Mouse (Mus musculus) lung, postnatal 4 days (tissue): ENCODE data around the gene Gzmd.
"Not testable (repeated sequence)": the region's sequence is repeated elsewhere in the genome, so short reads cannot be mapped to it uniquely, and the experiment has no call there.

Source experiments
- DNase-seq, 2 experiments: peaks; one replicate each; pipeline ENCODE4 v3.0.0; 2021

Gzmd gene

DNA sequence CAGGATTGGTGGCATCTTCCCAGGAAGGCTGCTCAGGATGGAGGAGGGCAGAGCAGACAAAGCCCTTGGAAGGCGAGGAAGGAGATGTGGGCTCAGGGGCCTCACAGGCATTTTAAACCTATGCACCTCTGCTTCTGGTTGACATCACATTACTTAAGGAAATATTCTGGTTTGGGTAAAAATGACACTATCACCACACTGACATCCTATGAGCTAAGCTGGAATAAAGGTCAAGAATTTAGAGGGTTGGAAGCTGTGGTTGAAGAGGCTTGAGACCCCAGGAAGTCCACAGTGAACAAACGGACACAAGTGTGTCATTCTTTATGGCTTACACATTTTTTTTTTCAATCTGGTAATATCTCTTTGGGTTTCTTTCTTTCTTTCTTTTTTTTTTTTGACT is at the start of gene Gzmd:
Gene Gzmd (minus strand): TSS at position 101 of the 400 bp plus-strand sequence.
- not testable (repeated sequence) for DNase-seq

DNA sequence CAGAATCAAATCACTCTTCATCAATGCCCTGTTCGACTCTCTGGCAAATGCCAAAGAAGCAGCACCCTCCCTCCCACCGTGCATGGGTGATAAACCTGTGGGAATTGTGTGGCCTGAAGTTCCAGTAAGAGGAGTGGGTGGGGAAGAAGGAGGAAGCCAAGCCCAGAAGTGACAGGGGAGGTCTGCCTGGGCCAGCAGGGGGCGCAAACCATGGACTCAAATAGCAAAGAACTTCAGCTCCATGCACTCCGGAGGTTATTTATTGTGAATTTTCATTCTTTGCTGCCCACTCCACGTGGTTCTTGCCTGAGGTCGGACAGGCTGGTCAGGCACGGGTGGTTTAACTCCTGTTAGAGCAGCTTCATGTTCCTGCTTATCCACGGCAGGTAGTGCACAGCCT is 45.2 kb upstream of the Gzmd start:
- peak; percentile 26 to 44 for DNase-seq

DNA sequence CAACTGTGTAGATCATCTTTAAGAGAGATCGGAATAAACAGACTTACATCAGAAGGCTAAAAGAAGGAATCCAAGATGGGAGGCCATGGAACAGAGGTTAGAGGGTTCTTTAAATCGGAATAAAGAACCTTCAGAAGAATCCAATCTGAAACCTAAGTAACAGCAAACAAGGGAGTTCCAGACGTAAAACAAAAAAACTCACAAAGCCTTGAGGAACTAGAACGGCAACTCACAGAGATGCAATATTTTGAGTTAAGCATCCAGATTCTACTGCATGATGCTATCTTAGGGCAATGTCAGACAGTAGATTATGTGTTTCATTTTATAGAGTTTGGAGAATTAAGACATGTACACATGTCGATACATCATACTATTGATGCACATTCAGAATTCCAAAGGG is 42.1 kb upstream of the Gzmd start, which contains the start of gene Gzmn:
Gene Gzmn (minus strand): TSS at position 101 of the 400 bp plus-strand sequence.
- no peak for DNase-seq

DNA sequence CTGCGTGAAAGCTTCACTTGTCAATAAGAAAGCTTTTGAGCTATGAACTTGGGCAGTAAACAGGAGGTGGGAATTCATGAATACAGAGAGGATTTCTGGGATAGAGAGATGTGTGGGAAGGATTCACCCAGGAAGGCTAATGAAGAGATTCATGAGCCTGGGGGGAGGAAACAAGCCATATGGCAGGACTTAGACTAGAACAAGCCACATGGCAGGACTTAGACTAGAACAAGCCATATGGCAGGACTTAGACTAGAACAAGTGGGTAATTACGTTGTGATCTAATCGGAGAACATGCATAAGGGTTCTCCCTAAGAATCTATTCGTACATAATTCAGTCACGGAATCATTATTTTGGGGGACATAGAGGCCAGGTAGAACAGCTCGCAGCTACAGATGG is 41.0 kb upstream of the Gzmd start:
- DNase-seq = no peak

DNA sequence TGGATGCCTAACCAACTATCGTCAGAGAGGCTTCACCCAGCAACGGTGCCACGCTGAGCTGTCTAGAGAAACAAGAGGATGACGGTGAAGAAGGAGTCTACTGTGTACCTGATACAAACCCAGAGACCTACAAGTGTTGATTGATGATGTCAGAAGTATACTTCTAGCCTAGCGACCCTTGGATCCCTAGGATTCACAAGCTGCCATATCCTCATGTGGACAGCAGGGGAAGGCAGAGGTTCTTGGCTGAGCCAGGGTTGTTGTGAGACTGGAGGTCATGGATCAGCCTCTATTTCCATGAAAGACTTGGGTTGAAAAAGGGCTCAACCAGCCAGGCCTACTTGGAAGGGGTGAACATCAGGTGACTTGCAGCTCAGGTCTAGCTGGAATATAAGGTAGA is 40.3 kb upstream of the Gzmd start:
- DNase-seq = no peak

DNA sequence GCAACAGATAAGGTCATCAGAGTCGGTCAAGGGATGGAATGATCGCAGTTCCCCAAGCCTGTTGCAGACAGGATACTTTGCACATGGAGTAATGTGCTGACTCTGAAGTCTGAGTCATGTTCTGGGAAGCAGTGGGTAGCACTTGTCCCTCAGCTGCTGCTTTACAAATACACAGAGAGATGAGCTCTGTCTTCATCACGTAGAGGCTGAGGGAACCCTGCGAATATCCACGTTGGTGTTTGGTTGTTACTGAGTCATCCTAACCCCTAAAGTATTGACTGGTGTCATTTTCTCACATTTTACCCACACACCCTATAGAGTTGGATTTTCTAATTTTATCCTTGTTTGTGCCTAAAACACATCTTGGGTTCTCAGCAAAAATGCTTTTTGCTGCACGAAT is 35.6 kb upstream of the Gzmd start:
- no peak for DNase-seq

DNA sequence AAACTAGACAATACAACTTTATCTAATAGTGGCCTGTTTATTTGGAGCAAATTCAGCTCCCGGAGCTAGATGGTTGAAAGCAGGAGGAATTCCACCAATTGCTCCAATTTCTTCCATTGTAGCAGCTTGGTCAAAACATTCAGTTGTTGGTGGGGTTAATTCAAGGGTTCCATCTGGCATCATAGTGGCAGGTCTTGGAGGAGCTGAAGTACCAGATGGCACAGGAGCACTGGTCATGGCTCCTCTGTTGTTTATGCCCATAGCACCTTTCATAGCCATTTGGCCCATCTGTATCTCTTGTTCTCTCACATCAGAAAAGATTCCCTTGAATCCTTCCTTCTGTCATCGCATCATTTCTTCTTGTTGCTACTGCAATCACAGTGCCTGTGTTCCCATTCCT is 29.7 kb upstream of the Gzmd start:
- DNase-seq = peak in 1 of 2 experiments; percentile 0

DNA sequence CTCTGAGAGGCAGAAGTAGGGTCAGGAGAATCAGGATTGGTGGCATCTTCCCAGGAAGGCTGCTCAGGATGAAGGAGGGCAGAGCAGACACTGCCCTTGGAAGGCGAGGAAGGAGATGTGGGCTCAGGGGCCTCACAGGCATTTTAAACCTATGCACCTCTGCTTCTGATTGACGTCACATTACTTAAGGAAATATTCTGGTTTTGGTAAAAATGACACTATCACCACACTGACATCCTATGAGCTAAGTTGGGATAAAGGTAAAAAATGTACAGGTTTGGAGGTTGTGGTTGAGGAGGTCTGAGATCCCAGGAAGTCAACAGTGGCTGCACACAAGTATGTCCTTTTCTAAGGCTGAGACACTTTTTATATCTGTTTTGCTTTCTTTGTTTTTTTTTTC is 27.1 kb upstream of the Gzmd start, which contains the start of gene Gzmg:
Gene Gzmg (minus strand): TSS at position 101 of the 400 bp plus-strand sequence.
- not testable (repeated sequence) for DNase-seq

DNA sequence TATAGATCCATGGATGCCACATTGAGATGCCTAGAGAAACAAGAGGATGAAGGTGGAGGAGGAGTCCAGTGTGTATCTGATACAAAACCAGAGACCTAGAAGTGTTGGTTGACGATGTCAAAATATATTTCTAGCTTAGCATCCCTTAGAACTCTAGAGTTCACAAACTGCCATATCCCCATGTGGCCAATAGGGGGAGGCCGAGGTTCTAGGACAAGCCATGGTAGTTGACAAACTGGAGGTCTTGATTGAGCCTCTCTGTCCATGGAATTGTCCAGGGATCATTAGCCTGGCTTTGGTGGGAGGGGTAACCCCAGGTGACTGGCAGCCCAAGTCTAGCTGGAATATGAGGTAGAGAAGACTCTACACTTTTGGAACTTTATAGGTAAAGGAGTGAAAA is 22.9 kb upstream of the Gzmd start:
- DNase-seq = peak in 1 of 2 experiments; percentile 2

DNA sequence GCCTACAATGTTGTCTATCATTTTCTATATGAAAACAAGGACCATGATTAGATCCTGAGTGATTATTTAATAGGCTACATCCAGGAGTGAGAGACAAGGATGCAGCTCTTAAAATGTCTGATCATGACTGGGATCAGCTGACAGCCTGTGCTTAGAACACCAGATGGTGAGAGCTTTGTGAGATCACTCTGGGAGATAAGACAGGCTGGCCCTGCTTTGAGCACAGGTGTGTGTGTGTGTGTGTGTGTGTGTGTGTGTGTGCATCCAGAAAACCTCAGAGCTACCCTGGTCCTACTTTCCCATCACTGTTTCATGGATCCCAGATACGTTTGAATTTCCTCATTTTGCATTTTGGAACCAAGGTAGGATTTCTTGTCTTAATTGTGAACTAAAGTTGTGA is 1.3 kb upstream of the Gzmd start:
- not testable (repeated sequence) for DNase-seq

DNA sequence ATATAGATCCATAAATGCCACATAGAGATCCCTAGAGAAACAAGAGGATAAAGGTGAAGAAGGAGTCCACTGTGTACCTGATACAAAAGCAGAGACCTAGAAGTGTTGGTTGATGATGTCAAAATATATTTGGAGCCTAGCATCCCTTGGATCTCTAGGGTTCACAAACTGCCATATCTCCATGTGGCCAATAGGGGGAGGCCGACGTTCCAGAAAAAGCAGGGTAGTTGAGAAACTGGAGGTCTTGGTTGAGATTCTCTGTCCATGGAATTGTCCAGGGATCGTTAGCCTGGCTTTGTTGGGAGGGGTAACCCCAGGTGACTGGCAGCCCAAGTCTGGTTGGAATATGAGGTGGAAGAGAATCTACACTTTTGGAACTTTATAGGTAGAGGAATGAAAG is 4.1 kb downstream of the Gzmd start:
- DNase-seq = no peak

DNA sequence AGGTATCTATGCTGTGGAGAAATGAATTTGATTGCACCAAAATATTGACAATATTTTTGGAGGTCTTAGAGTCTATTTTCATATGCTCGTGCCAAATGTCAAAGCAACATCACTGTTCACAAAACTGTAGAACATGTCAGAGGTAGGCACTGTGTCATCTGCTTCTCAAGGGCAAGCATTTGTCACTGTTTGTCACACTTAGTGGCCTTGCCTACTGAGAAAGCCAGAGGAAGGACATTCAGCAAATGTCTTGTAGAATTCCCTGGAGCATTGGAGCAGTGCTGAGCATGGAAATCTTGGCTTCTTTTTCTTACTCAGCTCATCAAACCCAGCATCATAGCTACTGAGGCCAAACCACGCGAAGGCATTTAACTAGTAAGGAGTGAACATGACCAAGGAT is 8.9 kb downstream of the Gzmd start:
- no peak for DNase-seq

DNA sequence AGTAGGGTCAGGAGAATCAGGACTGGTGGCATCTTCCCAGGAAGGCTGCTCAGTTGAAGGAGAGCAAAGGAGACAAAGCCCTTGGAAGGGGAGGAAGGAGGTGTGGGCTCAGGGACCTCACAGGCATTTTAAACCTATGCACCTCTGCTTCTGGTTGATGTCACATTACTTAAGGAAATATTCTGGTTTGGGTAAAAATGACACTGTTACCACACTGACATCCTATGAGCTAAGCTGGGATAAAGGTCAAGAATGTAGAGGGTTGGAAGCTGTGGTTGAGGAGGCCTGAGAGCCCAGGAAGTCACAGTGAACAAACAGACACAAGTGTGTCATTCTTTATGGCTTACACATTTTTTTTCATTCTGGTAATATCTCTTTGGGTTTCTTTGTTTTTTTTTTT is 11.9 kb downstream of the Gzmd start, which contains the start of gene Gzme:
Gene Gzme (minus strand): TSS at position 101 of the 400 bp plus-strand sequence.
- no peak for DNase-seq

DNA sequence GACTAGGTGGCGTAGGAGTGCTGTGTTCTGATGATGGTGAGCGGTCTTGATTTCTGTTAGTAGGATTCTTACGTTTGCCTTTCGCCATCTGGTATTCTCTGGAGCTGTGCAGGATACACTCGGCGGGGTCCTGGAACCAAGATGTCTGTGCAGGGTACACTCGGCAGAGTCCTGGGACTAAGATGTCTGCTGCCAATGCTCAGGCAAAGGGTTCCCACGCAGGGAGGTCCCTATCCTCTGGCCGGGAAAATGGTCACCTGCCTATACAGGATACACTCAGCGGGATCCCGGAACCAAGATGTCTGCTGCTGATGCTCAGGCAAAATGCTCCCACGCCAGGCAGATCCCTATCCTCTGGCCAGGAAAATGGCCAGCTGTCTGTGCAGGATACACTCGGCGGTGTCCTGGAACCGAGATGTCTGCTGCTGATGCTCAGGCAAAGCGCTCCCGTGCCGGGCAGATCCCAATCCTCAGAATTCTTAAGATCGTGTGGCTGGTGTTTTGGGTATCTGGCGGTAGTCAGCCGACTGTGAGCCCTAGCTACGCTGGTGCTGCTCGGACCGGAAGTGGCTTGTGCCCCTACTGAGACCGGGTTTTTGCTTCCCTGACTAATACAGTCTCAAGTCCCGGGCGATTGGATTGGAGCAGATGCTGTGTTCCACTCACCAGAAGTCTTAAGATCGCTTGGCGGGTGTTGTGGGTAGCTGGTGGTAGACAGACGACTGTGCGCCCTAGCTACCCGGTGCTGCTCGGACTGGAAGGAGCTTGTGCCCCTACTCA is 16.7 kb downstream of the Gzmd start:
- DNase-seq = not testable (repeated sequence)

DNA sequence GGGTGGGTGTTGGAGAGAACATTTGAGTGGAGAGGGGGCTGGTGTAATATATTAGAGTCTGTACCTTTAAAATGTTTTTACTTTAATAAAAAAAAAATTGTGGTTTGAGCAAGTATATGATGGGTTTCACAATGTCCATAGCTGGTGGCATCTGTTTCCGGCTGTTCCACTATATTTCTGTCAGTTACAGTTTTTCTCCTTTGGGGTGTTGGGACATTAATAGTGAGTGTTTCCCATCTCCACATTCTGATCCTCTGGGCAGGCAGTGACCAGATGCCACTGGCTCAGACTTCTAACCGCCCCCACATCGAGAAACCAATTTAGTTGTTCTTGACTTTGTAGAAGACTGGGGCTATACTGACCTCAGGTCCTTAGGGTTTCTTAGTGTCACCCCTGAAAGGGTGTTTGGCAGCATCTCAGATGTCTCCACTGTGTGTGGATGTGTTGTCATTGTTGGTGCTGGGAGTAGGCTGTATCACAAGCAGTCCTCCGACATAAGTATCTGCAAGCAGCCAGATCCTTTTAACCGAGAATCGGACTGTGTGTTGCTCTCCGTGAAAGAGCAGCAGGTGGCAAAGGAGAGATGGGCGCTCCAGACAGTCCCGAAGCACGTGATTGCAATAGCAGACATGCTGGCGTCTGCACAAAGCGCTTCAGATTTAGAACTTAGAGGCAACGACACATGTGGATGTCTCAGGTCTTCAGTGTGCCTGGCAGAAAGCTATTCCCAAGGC is 26.8 kb downstream of the Gzmd start:
- no peak for DNase-seq

DNA sequence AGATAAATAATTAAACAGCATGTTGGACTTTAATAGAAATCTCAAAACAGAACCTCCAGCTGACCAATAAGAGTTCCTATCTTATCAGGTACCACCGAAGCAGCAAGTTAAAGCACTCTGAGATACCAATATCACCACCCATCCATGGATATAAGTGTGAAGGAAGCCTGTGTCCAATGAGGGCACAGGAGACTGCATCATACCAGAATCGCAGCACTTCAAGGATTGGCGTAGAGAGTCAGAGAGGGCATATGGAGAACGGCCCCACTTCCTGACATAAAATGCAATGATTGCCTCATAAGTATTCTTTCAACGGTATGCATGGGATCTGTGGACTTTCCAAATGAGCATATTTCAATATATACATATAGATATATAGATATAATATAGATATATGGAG is 27.4 kb downstream of the Gzmd start:
- DNase-seq = no peak

DNA sequence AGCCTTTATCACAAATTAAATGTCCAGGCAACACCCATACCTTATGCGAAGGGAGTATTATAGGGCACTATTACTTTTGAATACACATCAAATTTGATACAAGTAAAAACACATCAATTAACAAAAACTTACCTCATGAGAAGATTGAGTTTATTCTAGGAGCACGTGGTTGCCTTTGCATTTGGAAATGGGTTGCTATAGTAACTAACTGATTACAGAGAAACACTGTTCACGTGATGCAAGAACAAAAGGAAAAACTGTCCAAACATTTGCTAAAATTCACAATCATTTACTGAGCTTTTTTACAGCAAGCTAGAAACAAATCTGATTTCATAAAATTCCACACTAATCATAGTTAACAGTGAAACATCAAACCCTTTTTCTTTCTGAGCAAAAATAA is 29.0 kb downstream of the Gzmd start:
- DNase-seq = no peak

DNA sequence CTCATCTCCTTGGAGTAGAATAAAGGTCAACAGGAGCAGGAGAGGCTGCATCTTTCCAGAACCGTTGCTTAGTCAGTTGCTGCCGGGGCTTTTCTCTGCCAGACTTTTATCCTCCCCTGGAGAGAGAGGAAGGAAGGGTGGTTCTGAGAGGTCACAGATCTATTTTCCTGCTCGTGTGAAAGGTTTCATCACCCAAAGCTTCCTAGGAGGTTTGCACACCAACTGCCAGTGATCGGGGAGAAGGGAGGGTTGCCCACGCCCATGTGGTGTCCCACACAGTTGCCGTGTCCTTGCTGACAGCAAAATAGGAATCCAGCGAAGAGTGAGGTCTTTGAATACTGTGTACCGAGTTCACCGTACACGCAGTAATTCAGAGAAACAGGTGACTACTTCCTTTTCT is 30.0 kb downstream of the Gzmd start, which contains the start of gene Ctsg:
Gene Ctsg (minus strand): TSS at position 189 of the 400 bp plus-strand sequence.
- DNase-seq = no peak

DNA sequence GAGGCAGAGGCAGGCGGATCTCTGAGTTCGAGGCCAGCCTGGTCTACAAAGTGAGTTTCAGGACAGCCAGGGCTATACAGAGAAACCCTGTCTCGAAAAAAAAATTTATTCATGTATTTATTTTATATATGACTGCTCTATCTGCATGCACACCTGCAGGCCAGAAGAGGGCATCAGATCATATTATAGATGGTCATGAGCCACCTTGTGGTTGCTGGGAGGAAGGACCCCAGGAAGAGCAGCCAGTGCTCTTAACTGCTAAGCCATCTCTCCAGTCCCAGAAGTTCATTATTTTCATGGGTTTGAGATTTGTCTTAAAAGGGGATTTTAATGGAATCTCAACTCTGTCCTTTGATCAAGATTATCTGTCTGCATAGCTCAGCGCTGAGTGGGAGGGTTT is 33.5 kb downstream of the Gzmd start:
- DNase-seq = peak in 1 of 2 experiments; percentile 17

DNA sequence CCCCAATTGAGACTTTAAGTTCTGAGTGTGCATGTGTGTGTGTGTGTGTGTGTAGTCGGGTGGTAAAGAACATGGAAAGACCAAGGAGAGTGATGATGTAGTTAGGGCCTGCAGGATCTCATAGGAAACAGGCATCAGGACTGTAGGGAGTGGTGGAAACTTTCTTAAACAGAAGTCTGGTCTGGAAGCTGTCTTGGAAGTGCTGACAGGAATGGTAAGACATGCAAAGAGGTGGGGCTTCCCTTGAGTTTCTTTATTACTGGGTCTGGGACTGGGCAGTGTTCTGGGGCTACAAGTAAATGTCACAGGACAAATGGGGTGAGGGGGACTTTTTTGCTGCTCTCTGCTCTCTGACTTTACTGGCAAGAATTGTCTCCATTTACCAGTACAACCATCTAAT is 34.8 kb downstream of the Gzmd start:
- DNase-seq = no peak

DNA sequence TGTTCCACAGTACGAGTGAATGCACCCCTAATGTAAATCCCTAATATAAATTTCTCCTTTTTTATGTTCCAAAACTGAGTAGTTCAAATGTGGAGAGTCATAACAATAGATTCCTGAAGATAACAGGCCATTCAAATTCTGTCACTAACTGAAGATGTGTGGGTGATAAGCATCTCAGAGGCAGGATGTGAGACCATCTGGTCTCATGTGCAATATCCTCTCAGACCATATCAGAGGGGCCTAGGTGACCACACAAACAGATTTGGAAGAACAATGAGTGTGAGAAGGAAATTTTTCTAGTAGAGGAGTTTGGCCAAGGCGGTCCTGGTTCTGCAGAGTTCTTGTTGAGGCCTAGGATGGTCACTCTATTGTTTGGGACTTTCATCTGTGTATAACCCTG is 39.1 kb downstream of the Gzmd start:
- DNase-seq = no peak

DNA sequence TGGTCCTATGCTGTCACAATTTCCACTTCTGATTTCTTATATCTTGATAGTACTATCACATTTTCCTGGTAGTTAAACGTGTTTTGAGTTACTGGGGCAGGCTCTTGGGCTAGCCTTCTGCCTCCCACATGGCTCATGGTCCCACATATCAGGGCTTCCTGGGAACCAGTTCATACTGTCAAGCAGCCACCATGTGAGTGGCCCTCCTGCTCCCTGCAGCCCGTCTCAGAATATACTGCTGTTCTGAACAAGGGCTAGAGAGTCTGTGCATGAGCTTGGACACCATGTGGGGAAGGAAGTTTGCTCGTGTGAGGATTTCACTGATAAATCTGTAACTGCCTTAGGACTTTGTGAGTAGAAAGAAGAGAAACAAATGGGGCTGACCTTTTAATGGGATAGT is 45.7 kb downstream of the Gzmd start:
- DNase-seq = no peak

DNA sequence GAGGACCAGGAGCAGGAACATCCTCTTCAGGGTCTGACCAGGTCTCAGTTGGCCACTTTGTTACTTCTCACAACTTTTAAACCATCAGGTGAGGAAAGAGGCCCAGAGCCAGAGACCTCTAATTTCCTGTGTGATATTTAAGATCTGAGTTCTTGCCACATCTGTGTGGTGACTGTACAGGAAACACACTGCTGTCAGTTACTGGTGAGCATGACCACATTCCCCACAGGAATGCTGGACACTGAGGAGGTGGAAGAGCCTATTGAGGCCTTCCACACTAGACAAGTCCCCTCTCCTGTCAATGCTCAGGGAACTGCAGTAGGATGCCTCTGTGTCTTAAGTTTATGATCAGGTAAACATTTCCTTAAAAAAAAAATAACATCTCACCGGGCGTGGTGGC is 47.2 kb downstream of the Gzmd start, which contains the start of gene Mcpt8:
Gene Mcpt8 (minus strand): TSS at position 107 of the 400 bp plus-strand sequence.
- no peak for DNase-seq

DNA sequence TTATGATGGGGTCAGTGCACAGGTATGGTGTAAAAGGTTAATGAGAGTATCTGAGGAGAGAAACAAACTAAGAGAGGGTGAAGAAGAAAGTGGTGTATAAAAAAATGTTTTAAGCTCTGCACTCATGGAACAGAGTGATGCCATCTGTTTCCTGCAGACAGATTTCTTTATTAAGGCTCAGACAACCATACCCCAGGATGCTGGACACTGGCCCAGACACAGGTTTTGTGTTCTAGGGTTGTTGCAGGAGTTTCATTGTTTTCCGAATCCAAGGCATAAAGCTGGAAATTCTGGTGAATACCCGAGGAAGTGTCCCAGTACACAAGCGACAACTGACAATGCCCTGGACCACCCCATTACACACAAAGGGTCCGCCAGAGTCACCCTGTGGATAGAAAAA is 50.4 kb downstream of the Gzmd start:
- DNase-seq = no peak
